Comparison of ENCODE assay signal across 25 mouse cellular contexts in the genomic region with DNA sequence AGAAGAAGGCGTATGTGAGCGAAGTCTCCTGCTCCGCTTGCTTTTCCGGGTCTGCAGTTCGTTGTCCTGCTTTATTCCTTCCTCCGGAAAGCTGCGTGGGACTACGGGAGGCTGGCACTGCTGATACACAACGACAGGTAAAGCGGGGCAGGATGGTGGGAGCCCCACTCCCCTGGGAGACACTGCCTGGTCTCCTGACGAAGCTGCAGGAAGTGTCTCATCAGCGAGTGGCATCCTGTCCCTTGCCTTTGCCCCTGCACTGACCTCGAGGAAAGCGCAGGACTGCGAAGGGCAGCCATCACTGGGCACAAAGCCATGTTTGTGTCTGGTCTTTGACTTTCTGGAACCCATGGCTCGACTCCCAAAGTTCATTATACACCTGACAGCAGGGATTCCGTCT. TPM values are rescaled to one million over a fixed set of nuclear protein-coding genes. Genes with fewer than 3 reads are reported as not detected.
A peak's percentile ranks its signal among the peaks of the same experiment; 100 is the strongest.
DNase-seq lines count a peak whose midpoint lies in the region; ATAC-seq and TF ChIP-seq lines count a peak whose summit lies in the region.
"Had no signal": no experiment of that assay in that cellular context is flagged by ENCODE, and none has a peak within 500 bp of the region (broad histone marks: within the 10 kb centered on the region; RNA-seq: fewer than 3 reads in every experiment).

No protein-coding gene starts in this region.

- ATAC-seq in kidney, embryonic 14.5 days (ENCODE audit: low FRiP score, low TSS enrichment): no peak
- ATAC-seq: activated CD4-positive, CD25-positive, alpha-beta regulatory T cell, adult 4 months; forebrain, embryonic 15.5 days had no signal

- no peak overlapping the region for H3K4me3 ChIP-seq in kidney, adult 2 months (ENCODE audit: insufficient read depth, low read depth, low read length)
- no peak overlapping the region for H3K4me3 ChIP-seq in kidney, embryonic 14.5 days (ENCODE audit: low read length)
- H3K4me3 ChIP-seq: forebrain, embryonic 15.5 days; heart, embryonic 12.5 days; liver, embryonic 13.5 days; lung, embryonic 15.5 days; neural tube, embryonic 15.5 days had no signal

- no peaks in the 10 kb centered on the region for H3K9me3 ChIP-seq in kidney, embryonic 14.5 days (ENCODE audit: control insufficient read depth, low read length)
- H3K9me3 ChIP-seq: forebrain, embryonic 15.5 days; heart, embryonic 12.5 days; liver, embryonic 13.5 days; lung, embryonic 15.5 days; neural tube, embryonic 15.5 days had no signal

- H3K27ac ChIP-seq in kidney, adult 2 months (ENCODE audit: insufficient read depth, low read depth, low read length): no peak overlapping the region
- H3K27ac ChIP-seq in kidney, embryonic 14.5 days (ENCODE audit: low read depth, low read length): no peak overlapping the region
- H3K27ac ChIP-seq: forebrain, embryonic 15.5 days; liver, embryonic 13.5 days; lung, embryonic 15.5 days; neural tube, embryonic 15.5 days had no signal

- no peak overlapping the region for H3K9ac ChIP-seq in kidney, embryonic 14.5 days (ENCODE audit: low read depth, low read length)
- H3K9ac ChIP-seq: forebrain, embryonic 15.5 days; heart, embryonic 12.5 days; liver, embryonic 13.5 days; lung, embryonic 15.5 days; neural tube, embryonic 15.5 days had no signal

- 47% methylated on average over 17 of the region's 17 CpGs for WGBS in kidney, adult 2 months
- WGBS in kidney, embryonic 14.5 days: 65% methylated on average over 17 of the region's 17 CpGs

- H3K4me1 ChIP-seq in kidney, adult 2 months (ENCODE audit: control insufficient read depth, insufficient read depth, low read length): no peaks in the 10 kb centered on the region
- no peaks in the 10 kb centered on the region for H3K4me1 ChIP-seq in kidney, embryonic 14.5 days (ENCODE audit: control insufficient read depth, insufficient read depth, low read length)
- H3K4me1 ChIP-seq: forebrain, embryonic 15.5 days; heart, embryonic 12.5 days; liver, embryonic 13.5 days; lung, embryonic 15.5 days had no signal

- TF ChIP-seq POLR2A in kidney, adult 2 months (IDR thresholded peaks at IDR 0.05; ENCODE audit: low read depth, low read length): no peak

- no peaks in the 10 kb centered on the region for H3K27me3 ChIP-seq in kidney, adult 2 months (replicated peaks; ENCODE audit: control insufficient read depth, insufficient read depth, low read length)
- H3K27me3 ChIP-seq in kidney, embryonic 14.5 days (ENCODE audit: control insufficient read depth, insufficient read depth, low read length): no peaks in the 10 kb centered on the region
- H3K27me3 ChIP-seq: liver, embryonic 13.5 days had no signal

- no peaks in the 10 kb centered on the region for H3K36me3 ChIP-seq in kidney, adult 2 months (ENCODE audit: control insufficient read depth, insufficient read depth, low read length)
- no peaks in the 10 kb centered on the region for H3K36me3 ChIP-seq in kidney, embryonic 14.5 days (ENCODE audit: control insufficient read depth, insufficient read depth, low read length)
- H3K36me3 ChIP-seq: forebrain, embryonic 15.5 days; heart, embryonic 12.5 days; liver, embryonic 13.5 days; lung, embryonic 15.5 days had no signal

- H3K4me2 ChIP-seq in kidney, embryonic 14.5 days (replicated peaks; ENCODE audit: low read depth, low read length): no peak overlapping the region
- H3K4me2 ChIP-seq: forebrain, embryonic 15.5 days; heart, embryonic 12.5 days; liver, embryonic 13.5 days; lung, embryonic 15.5 days; midbrain, embryonic 11.5 days; neural tube, embryonic 15.5 days had no signal

- TF ChIP-seq CTCF in kidney, adult 2 months (conservative IDR thresholded peaks at IDR 0.05; ENCODE audit: insufficient read depth, insufficient read length, low read depth, low read length): no peak

- DNase-seq in kidney, adult 2 months: peak; percentile 55
- DNase-seq in adrenal gland, postnatal 14 days: peak; percentile 52
- peak; percentile 16 to 21 for DNase-seq in kidney, adult 8-10 months
- peak; percentile 25 to 40 for DNase-seq in kidney, postnatal 4 days
- no peak for DNase-seq in embryo, embryonic 11 days
- DNase-seq in gastrocnemius, adult 8-10 months (ENCODE audit: low spot score in 2 of 2): no peak
- DNase-seq: cerebellum, adult 9-10 months; gastrocnemius, postnatal 14 days; heart, adult 11 months; heart, postnatal 14 days; layer of hippocampus, adult 9-11 months; liver, embryonic 13.5 days; right cerebral cortex, adult 18-20 months; right cerebral cortex, postnatal 4 days; thymus, postnatal 14 days had no signal

RNA-seq across cellular contexts. Expression of gene Tmem63c, which starts 35.9 kb away (rescaled TPM):
- polyA plus RNA-seq in kidney, adult 2 months (2012; rRNA removed): 0.10 and 0.19 TPM in 2 replicates
- 0.08 TPM in 1 of 2 replicates, not detected in the other for polyA plus RNA-seq in kidney, embryonic 14.5 days (2014; fragmentation: Nextera tagmentation; extraction: Ambion mirVana)
- 1.3 and 1.4 TPM in 2 replicates for total RNA-seq in adrenal gland, postnatal 14 days (2021)
- under 1 TPM in 1 of 4 experiments, not detected in 3; 0.10 TPM for total RNA-seq in gastrocnemius, adult 8-10 months (2022)
- total RNA-seq: megakaryocyte progenitor cell, adult 5-6 weeks had no signal
- polyA plus RNA-seq: C2C12; heart, embryonic 12.5 days; liver, embryonic 13.5 days had no signal

RNA-seq across cellular contexts. Expression of gene Ngb, which starts 45.3 kb away (rescaled TPM):
- 1.4 and 1.7 TPM in 2 replicates for polyA plus RNA-seq in kidney, adult 2 months (2012; rRNA removed)
- 0.14 and 0.43 TPM in 2 replicates for polyA plus RNA-seq in kidney, embryonic 14.5 days (2014; fragmentation: Nextera tagmentation; extraction: Ambion mirVana)
- total RNA-seq in adrenal gland, postnatal 14 days (2021): 0.41 and 0.60 TPM in 2 replicates
- not detected for total RNA-seq in gastrocnemius, adult 8-10 months (2022)
- total RNA-seq: heart, postnatal 14 days; MEL had no signal
- polyA plus RNA-seq: heart, embryonic 12.5 days had no signal

Comparison
In these comparisons a context has a peak if more than half of its experiments do, and no peak if none do; other contexts are left out.
1. DNase-seq: peak in kidney, adult 2 months (single experiment), adrenal gland, postnatal 14 days (single experiment), kidney, adult 8-10 months (2 of 2) and kidney, postnatal 4 days (2 of 2); none in embryo, embryonic 11 days (single experiment) and gastrocnemius, adult 8-10 months (0 of 2).